Mouse (Mus musculus) ES-E14 (cell line): ENCODE measurements at regions not wholly inside any gene's neighbourhood (a gene's known extent, or its start where the extent isn't known, plus 50 kb on each side); places are given as distances from the start of the nearest gene placed in this dataset.

ENCODE experiments used
- CHD2 ChIP-seq: IDR thresholded peaks from 2 replicates; pipeline ENCODE4 v1.6.1; 2014; ENCODE audit warnings: mild to moderate bottlenecking, low read depth, low read length, inconsistent platforms
- HCFC1 ChIP-seq: IDR thresholded peaks from 2 replicates; pipeline ENCODE4 v1.6.1; 2012; ENCODE audit warnings: low read length, inconsistent platforms, borderline replicate concordance; ENCODE audit not compliant: insufficient read depth
- MAFK ChIP-seq: IDR thresholded peaks from 2 replicates; pipeline ENCODE4 v1.6.1; 2014; ENCODE audit warnings: mild to moderate bottlenecking, low read depth, low read length, inconsistent platforms; ENCODE audit not compliant: insufficient read depth
- ZC3H11A ChIP-seq: IDR thresholded peaks from 2 replicates; pipeline ENCODE4 v1.6.1; 2012; ENCODE audit warnings: low read depth, mild to moderate bottlenecking, inconsistent platforms, low read length, borderline replicate concordance

DNA sequence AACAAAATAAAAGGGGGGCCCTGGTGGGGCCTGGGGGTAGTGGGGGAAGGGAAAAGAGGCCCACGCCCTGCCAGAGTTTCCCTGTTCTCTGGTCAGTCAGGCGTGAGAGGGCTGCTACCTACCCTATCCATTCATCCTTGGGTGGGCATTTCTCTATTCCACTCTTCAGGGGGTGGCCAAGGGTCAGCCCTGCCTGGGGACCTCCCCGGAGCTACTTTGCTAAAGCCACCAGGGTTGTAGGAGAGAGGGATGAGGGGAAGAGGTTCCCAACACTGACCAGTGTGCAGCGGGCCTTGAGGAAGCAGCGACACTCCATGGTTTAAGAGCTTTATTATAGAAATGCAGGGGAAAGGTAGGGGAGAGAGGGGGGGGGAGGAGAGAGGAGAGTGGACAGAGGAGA lies 79.6 kb upstream of the Megf9 start:
- TF ChIP-seq HCFC1 (no peak), CHD2 (no peak), ZC3H11A (no peak), MAFK (no peak)
